Mouse (Mus musculus) midbrain, embryonic 14.5 days (tissue): ENCODE results near the gene Trim30c. TPM values are rescaled to one million over a fixed set of nuclear protein-coding genes. Genes with fewer than 3 reads are reported as not detected.
"Not testable (repeated sequence)": the region's sequence is repeated elsewhere in the genome, so short reads cannot be mapped to it uniquely, and the experiment has no call there.

Source experiments
- ATAC-seq: fragments of 200-750 bp; cut with Nextera tagmentation; 2 replicates; pipeline ENCODE4 v1.8.0; 2017; ENCODE audit warnings: moderate number of reproducible peaks, moderate library complexity; ENCODE audit not compliant: low FRiP score, low TSS enrichment
- DNase-seq: peaks from one replicate; pipeline ENCODE4 v3.0.0-alpha.2; 2015
- H3K27ac ChIP-seq: fragments of 300-500 bp; sonication (generic); replicated peaks from 2 replicates; pipeline ENCODE4 v1.5.1; 2014; ENCODE audit warnings: mild to moderate bottlenecking, low read depth, low read length, moderate library complexity
- H3K27me3 ChIP-seq: fragments of 300-500 bp; sonication (generic); 2 replicates; pipeline ENCODE4 v1.6.1; 2014; ENCODE audit warnings: low read length, control low read depth, mixed read lengths; ENCODE audit not compliant: control insufficient read depth, insufficient read depth
- H3K36me3 ChIP-seq: fragments of 300-500 bp; sonication (generic); 2 replicates; pipeline ENCODE4 v1.6.1; 2014; ENCODE audit warnings: low read length, control low read depth; ENCODE audit not compliant: control insufficient read depth, insufficient read depth
- H3K4me1 ChIP-seq: fragments of 300-500 bp; sonication (generic); 2 replicates; pipeline ENCODE4 v1.6.1; 2014; ENCODE audit warnings: mild to moderate bottlenecking, antibody characterized with exemption, low read length, control low read depth; ENCODE audit not compliant: control insufficient read depth, insufficient read depth
- H3K4me2 ChIP-seq: fragments of 300-500 bp; sonication (generic); 2 replicates; pipeline ENCODE4 v1.6.1; 2014; ENCODE audit warnings: mild to moderate bottlenecking, low read length, moderate library complexity
- H3K4me3 ChIP-seq: fragments of 300-500 bp; sonication (generic); replicated peaks from 2 replicates; pipeline ENCODE4 v1.5.1; 2014; ENCODE audit warnings: low read depth, low read length
- H3K9ac ChIP-seq: fragments of 300-500 bp; sonication (generic); replicated peaks from 2 replicates; pipeline ENCODE4 v1.6.1; 2014; ENCODE audit warnings: mild to moderate bottlenecking, low read length, moderate library complexity
- H3K9me3 ChIP-seq: fragments of 300-500 bp; sonication (generic); 2 replicates; pipeline ENCODE4 v1.6.1; 2016; ENCODE audit warnings: low read length, control low read depth, mixed read lengths; ENCODE audit not compliant: control insufficient read depth
- WGBS: fragments of 180-500 bp; shearing (Covaris S2); extraction: QIAGEN DNeasy Blood & Tissue Kit; methylation state at CpG from one replicate; pipeline ENCODE4 v1.1.7; 2014; 5-methylcytosine and 5-hydroxymethylcytosine counted together
- polyA plus RNA-seq: library from polyadenylated mRNA; unstranded; fragments of >200 nt; fragmentation: Nextera tagmentation; extraction: Ambion mirVana; gene quantifications from 2 replicates; pipeline ENCODE4 v1.2.1, GENCODE M21; 2014

The Trim30c gene
- polyA plus RNA-seq, 1 experiment from 2014 or later = 0.32 TPM

GRCm38 (mm10) chr7:104352717-104353599, 47.7 kb downstream of the Trim30c start, which contains the start of gene Trim12c:
TSS of gene Trim12c (minus strand) at chr7:104353362.
- Histone ChIP-seq H3K9ac (no peak within 1 kb of the TSS), H3K4me1 (no peaks in the 10 kb centered on the region), H3K27ac (no peak within 1 kb of the TSS), H3K4me3 (0 out of 2 replicates have a peak within 1 kb of the TSS, but pooled peaks have one; percentile 5), H3K9me3 (no peaks in the 10 kb centered on the region), H3K27me3 (no peaks in the 10 kb centered on the region), H3K4me2 (peak within 1 kb of the TSS; percentile 38), H3K36me3 (no peaks in the 10 kb centered on the region)
- 9% methylated on average over 14 of the region's 14 CpGs for WGBS
- peak; percentile 43 for DNase-seq
- ATAC-seq = peak; percentile 77

DNA sequence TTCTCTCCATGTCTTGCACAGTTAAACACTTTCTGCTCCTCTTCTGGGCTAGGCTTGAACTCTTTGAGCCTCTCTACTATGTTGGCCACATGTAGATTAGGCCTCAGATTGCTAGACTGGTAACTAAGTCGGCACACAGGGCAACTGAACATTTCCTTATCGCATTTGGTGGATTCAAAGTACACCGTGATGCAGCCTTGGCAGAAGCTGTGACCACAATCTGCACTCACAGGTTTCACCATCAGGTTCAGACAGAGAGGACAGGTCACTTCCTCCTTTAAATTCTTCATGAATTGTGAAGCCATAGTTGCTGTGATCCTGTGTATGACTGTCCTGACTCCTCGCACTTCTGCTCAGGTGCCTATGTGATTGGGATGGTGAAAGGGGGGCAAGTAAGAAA, 52.6 kb downstream of the Trim30c start:
- not testable (repeated sequence) for H3K4me2 ChIP-seq, ATAC-seq, H3K4me3 ChIP-seq, DNase-seq, H3K9ac ChIP-seq, H3K4me1 ChIP-seq, H3K27ac ChIP-seq, H3K27me3 ChIP-seq, H3K9me3 ChIP-seq, H3K36me3 ChIP-seq
- WGBS = 91% methylated on average over 4 of the region's 4 CpGs

GRCm38 (mm10) chr7:104340744-104341143, 59.9 kb downstream of the Trim30c start:
- not testable (repeated sequence) for DNase-seq, H3K4me1 ChIP-seq, H3K36me3 ChIP-seq, H3K27me3 ChIP-seq, H3K4me2 ChIP-seq, H3K4me3 ChIP-seq, H3K9ac ChIP-seq, ATAC-seq, H3K27ac ChIP-seq, H3K9me3 ChIP-seq
- WGBS = 82% methylated on average over 2 of the region's 4 CpGs

- not testable (repeated sequence) for H3K4me1 ChIP-seq, H3K4me2 ChIP-seq, H3K9me3 ChIP-seq, DNase-seq, H3K9ac ChIP-seq, ATAC-seq, H3K27me3 ChIP-seq, H3K27ac ChIP-seq, H3K4me3 ChIP-seq, H3K36me3 ChIP-seq
- 79% methylated on average over 3 of the region's 3 CpGs for WGBS
Measured at GRCm38 (mm10) chr7:104335547-104335946, 65.1 kb downstream of the Trim30c start.

Other genes with a start within 250 kb of the Trim30c start
- not detected in 2 replicates for gene Olfm5, start 236.0 kb downstream of the Trim30c start, polyA plus RNA-seq
- gene Olfr648, start 217.4 kb downstream of the Trim30c start, polyA plus RNA-seq = 0.50 and 0.74 TPM in 2 replicates
- not detected in 2 replicates for gene Olfr649, start 204.9 kb downstream of the Trim30c start, polyA plus RNA-seq
- 0.19 and 0.59 TPM in 2 replicates for gene Trim6, start 182.0 kb downstream of the Trim30c start, polyA plus RNA-seq
- 0.38 and 1.4 TPM in 2 replicates for gene Trim34a, start 156.4 kb downstream of the Trim30c start, polyA plus RNA-seq
- 0.11 TPM in 1 of 2 replicates, not detected in the other for gene Trim5, start 112.7 kb downstream of the Trim30c start, polyA plus RNA-seq
- 1.1 and 1.6 TPM in 2 replicates for gene Trim12a, start 85.4 kb downstream of the Trim30c start, polyA plus RNA-seq
- not detected in 2 replicates for gene Trim34b, start 71.4 kb downstream of the Trim30c start, polyA plus RNA-seq
- 1.0 and 1.4 TPM in 2 replicates for gene Trim12c, start 47.5 kb downstream of the Trim30c start, polyA plus RNA-seq
- gene Trim30b, start 31.0 kb downstream of the Trim30c start, polyA plus RNA-seq = 0.07 TPM in 1 of 2 replicates, not detected in the other
- gene Trim30a, start 64.4 kb upstream of the Trim30c start, polyA plus RNA-seq = 0.18 and 2.0 TPM in 2 replicates
- 0.19 and 0.66 TPM in 2 replicates for gene Trim30d, start 107.0 kb upstream of the Trim30c start, polyA plus RNA-seq
- gene Olfr651, start 149.3 kb upstream of the Trim30c start, polyA plus RNA-seq = not detected in 2 replicates
- not detected in 2 replicates for gene Olfr652, start 160.1 kb upstream of the Trim30c start, polyA plus RNA-seq
- gene Olfr653, start 176.5 kb upstream of the Trim30c start, polyA plus RNA-seq = not detected in 2 replicates
- gene Olfr654, start 186.2 kb upstream of the Trim30c start, polyA plus RNA-seq = not detected in 2 replicates
- not detected in 2 replicates for gene Olfr655, start 200.9 kb upstream of the Trim30c start, polyA plus RNA-seq
- not detected in 2 replicates for gene Olfr656, start 213.1 kb upstream of the Trim30c start, polyA plus RNA-seq
- gene Olfr657, start 224.0 kb upstream of the Trim30c start, polyA plus RNA-seq = not detected in 2 replicates
- 0.21 and 0.24 TPM in 2 replicates for gene Olfr658, start 246.5 kb upstream of the Trim30c start, polyA plus RNA-seq